In the genomic region with DNA sequence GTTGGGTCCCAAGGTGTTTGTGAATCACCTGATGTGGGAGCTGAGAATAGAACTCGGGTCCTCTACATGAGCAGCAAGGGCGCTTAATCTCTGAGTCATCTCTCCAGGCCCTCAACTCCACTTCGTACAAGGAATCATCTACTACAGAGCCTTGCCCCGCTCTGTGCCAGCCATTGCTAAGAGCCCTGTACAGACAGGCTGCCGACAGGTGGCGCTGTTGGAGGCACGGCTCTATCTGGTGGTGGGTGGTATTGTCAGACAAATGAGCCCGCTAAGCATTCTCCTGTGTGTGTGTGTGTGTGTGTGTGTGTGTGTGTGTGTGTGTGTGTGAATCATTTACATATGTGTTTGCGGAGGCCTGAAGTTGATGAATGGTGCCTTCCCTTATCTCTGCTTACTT, we compare ENCODE assay signal across 9 mouse cellular contexts. TPM values are rescaled to one million over a fixed set of nuclear protein-coding genes. Genes with fewer than 3 reads are reported as not detected.
DNase-seq lines count a peak whose midpoint lies in the region; ATAC-seq and TF ChIP-seq lines count a peak whose summit lies in the region.
"Had no signal": no experiment of that assay in that cellular context is flagged by ENCODE, and none has a peak within 500 bp of the region (broad histone marks: within the 10 kb centered on the region; RNA-seq: fewer than 3 reads in every experiment).

No protein-coding gene starts in this region.

- no peak overlapping the region for H3K4me2 ChIP-seq in stomach, postnatal 0 days (replicated peaks; ENCODE audit: low read depth)
- H3K4me2 ChIP-seq in forebrain, embryonic 12.5 days, result no peak overlapping the region
- H3K4me2 ChIP-seq: neural tube, embryonic 13.5 days had no signal

- 71% methylated on average over 9 of the region's 9 CpGs for WGBS in heart, adult 2 months
- 79% methylated on average over 9 of the region's 9 CpGs for WGBS in heart, embryonic 10.5 days
- WGBS in stomach, postnatal 0 days, result 69% methylated on average over 9 of the region's 9 CpGs
- 78% methylated on average over 9 of the region's 9 CpGs for WGBS in forebrain, embryonic 12.5 days

- no peak overlapping the region for H3K9ac ChIP-seq in heart, adult 2 months (ENCODE audit: low read depth, low read length)
- no peak overlapping the region for H3K9ac ChIP-seq in stomach, postnatal 0 days (ENCODE audit: low read length)
- no peak overlapping the region for H3K9ac ChIP-seq in forebrain, embryonic 12.5 days
- H3K9ac ChIP-seq: neural tube, embryonic 13.5 days had no signal

- peak; percentile 41 for TF ChIP-seq CTCF in heart, adult 2 months (IDR thresholded peaks at IDR 0.05)
- peak; percentile 72; the same call in 1 of the 2 replicates for TF ChIP-seq CTCF in testis, adult 2 months (IDR thresholded peaks at IDR 0.05; ENCODE audit: control insufficient read depth, insufficient read depth, insufficient replicate concordance, low read depth, low read length)
- peak; percentile 46 for TF ChIP-seq CTCF in cortical plate, adult 2 months (IDR thresholded peaks at IDR 0.05; ENCODE audit: extremely low read depth, insufficient read depth, low read length)
- peak; percentile 70 for TF ChIP-seq CTCF in stomach, postnatal 0 days (IDR thresholded peaks at IDR 0.05; ENCODE audit: low read depth)

- ATAC-seq in stomach, postnatal 0 days (ENCODE audit: low FRiP score, low TSS enrichment), result peak; percentile 72
- ATAC-seq in forebrain, embryonic 12.5 days (ENCODE audit: low FRiP score), result no peak

- H3K9me3 ChIP-seq in heart, embryonic 10.5 days, result no peaks in the 10 kb centered on the region
- H3K9me3 ChIP-seq in stomach, postnatal 0 days (ENCODE audit: control insufficient read depth, low read length), result no peaks in the 10 kb centered on the region
- H3K9me3 ChIP-seq in forebrain, embryonic 12.5 days, result no peaks in the 10 kb centered on the region
- H3K9me3 ChIP-seq: neural tube, embryonic 13.5 days had no signal

- H3K27me3 ChIP-seq in heart, adult 2 months (ENCODE audit: control insufficient read depth, insufficient read depth, low read length), result no peaks in the 10 kb centered on the region; the same call in 1 of the 2 replicates
- H3K27me3 ChIP-seq in heart, embryonic 10.5 days (ENCODE audit: insufficient read depth, poor library complexity, severe bottlenecking), result no peaks in the 10 kb centered on the region
- H3K27me3 ChIP-seq in testis, adult 2 months (ENCODE audit: control insufficient read depth, insufficient read depth, low read length), result no peaks in the 10 kb centered on the region
- no peaks in the 10 kb centered on the region for H3K27me3 ChIP-seq in stomach, postnatal 0 days (ENCODE audit: control insufficient read depth, insufficient read depth, low read length)
- no peaks in the 10 kb centered on the region for H3K27me3 ChIP-seq in forebrain, embryonic 12.5 days
- H3K27me3 ChIP-seq: neural tube, embryonic 13.5 days had no signal

- H3K79me2 ChIP-seq in heart, adult 2 months (replicated peaks; ENCODE audit: control insufficient read depth, insufficient read depth, low read length), result no peaks in the 10 kb centered on the region

- TF ChIP-seq POLR2A in heart, adult 2 months (IDR thresholded peaks at IDR 0.05; ENCODE audit: insufficient read depth, low read depth, low read length), result no peak
- no peak for TF ChIP-seq POLR2A in testis, adult 2 months (IDR thresholded peaks at IDR 0.05; ENCODE audit: control insufficient read depth, low read depth, low read length)
- no peak for TF ChIP-seq POLR2A in cortical plate, adult 2 months (IDR thresholded peaks at IDR 0.05; ENCODE audit: extremely low read depth, insufficient read depth, low read length)

- H3K4me3 ChIP-seq in heart, adult 2 months, result no peak overlapping the region
- no peak overlapping the region for H3K4me3 ChIP-seq in heart, embryonic 10.5 days
- H3K4me3 ChIP-seq in testis, adult 2 months (ENCODE audit: control insufficient read depth, low read depth, low read length), result no peak overlapping the region
- H3K4me3 ChIP-seq in cortical plate, adult 2 months (ENCODE audit: insufficient read depth, low read length), result no peak overlapping the region
- no peak overlapping the region for H3K4me3 ChIP-seq in stomach, postnatal 0 days (ENCODE audit: low read depth, low read length)
- no peak overlapping the region for H3K4me3 ChIP-seq in forebrain, embryonic 12.5 days (replicated peaks)
- H3K4me3 ChIP-seq: neural tube, embryonic 13.5 days had no signal

- no peak for TF ChIP-seq EP300 in heart, adult 2 months (IDR thresholded peaks at IDR 0.05; ENCODE audit: insufficient read depth, low read depth, low read length)
- TF ChIP-seq EP300 in stomach, postnatal 0 days (optimal IDR thresholded peaks at IDR 0.05), result no peak

- peak in 1 of 2 experiments; percentile 24 for DNase-seq in heart, adult 2 months
- DNase-seq in heart, embryonic 10.5 days (ENCODE audit: low spot score), result no peak
- no peak for DNase-seq in testis, postnatal 14 days (ENCODE audit: low spot score)
- peak; percentile 82 for DNase-seq in stomach, postnatal 0 days (ENCODE audit: low spot score)
- no peak for DNase-seq in cerebellum, adult 8-10 months

- intact Hi-C loops in heart, adult 2 months (cut with DNase I), result no loop called here

- H3K27ac ChIP-seq in heart, adult 2 months, result no peak overlapping the region
- H3K27ac ChIP-seq in heart, embryonic 10.5 days, result no peak overlapping the region
- no peak overlapping the region for H3K27ac ChIP-seq in testis, adult 2 months (ENCODE audit: control insufficient read depth, insufficient read depth, low read depth, low read length)
- H3K27ac ChIP-seq in cortical plate, adult 2 months (ENCODE audit: insufficient read depth, low read length), result no peak overlapping the region
- H3K27ac ChIP-seq in stomach, postnatal 0 days (replicated peaks), result no peak overlapping the region
- no peak overlapping the region for H3K27ac ChIP-seq in forebrain, embryonic 12.5 days
- H3K27ac ChIP-seq: neural tube, embryonic 13.5 days had no signal

- H3K36me3 ChIP-seq in heart, adult 2 months (ENCODE audit: control insufficient read depth, insufficient read depth, low read length), result no peaks in the 10 kb centered on the region
- H3K36me3 ChIP-seq in heart, embryonic 10.5 days, result no peaks in the 10 kb centered on the region
- no peaks in the 10 kb centered on the region for H3K36me3 ChIP-seq in testis, adult 2 months (ENCODE audit: control insufficient read depth, insufficient read depth, low read length)
- no peaks in the 10 kb centered on the region for H3K36me3 ChIP-seq in stomach, postnatal 0 days (ENCODE audit: control insufficient read depth, insufficient read depth, low read length)
- no peaks in the 10 kb centered on the region for H3K36me3 ChIP-seq in forebrain, embryonic 12.5 days (replicated peaks)
- H3K36me3 ChIP-seq: neural tube, embryonic 13.5 days had no signal

- peaks cover under 1% of the 10 kb centered on the region for H3K4me1 ChIP-seq in heart, adult 2 months (ENCODE audit: control insufficient read depth, insufficient read depth, low read length)
- H3K4me1 ChIP-seq in heart, embryonic 10.5 days, result peaks cover 5% of the 10 kb centered on the region
- peaks cover 3% of the 10 kb centered on the region for H3K4me1 ChIP-seq in testis, adult 2 months (ENCODE audit: control insufficient read depth, insufficient read depth, low read length)
- H3K4me1 ChIP-seq in cortical plate, adult 2 months (ENCODE audit: control insufficient read depth, insufficient read depth, low read length), result no peaks in the 10 kb centered on the region
- no peaks in the 10 kb centered on the region for H3K4me1 ChIP-seq in stomach, postnatal 0 days (replicated peaks; ENCODE audit: control insufficient read depth, insufficient read depth)
- peaks cover under 1% of the 10 kb centered on the region for H3K4me1 ChIP-seq in forebrain, embryonic 12.5 days

RNA-seq across cellular contexts. Expression of a gene that starts 30.9 kb away (rescaled TPM):
- total RNA-seq in heart, adult 2 months (2021), result 100 to 1,000 TPM; 187 to 210 TPM
- 67.8 and 87.4 TPM in 2 replicates for polyA plus RNA-seq in heart, adult 2 months (2012; rRNA removed)
- polyA plus RNA-seq in heart, embryonic 10.5 days (2016; fragmentation: Nextera tagmentation; extraction: Ambion mirVana), result 130 and 141 TPM in 2 replicates
- 79.9 and 84.4 TPM in 2 replicates for polyA plus RNA-seq in testis, adult 2 months (2012; rRNA removed)
- 149 and 157 TPM in 2 replicates for polyA plus RNA-seq in cortical plate, adult 2 months (2012; rRNA removed)
- 63.0 and 81.9 TPM in 2 replicates for polyA plus RNA-seq in stomach, postnatal 0 days (2015; fragmentation: Nextera tagmentation; extraction: Ambion mirVana)
- 245 and 247 TPM in 2 replicates for polyA plus RNA-seq in forebrain, embryonic 12.5 days (2016; fragmentation: Nextera tagmentation; extraction: Ambion mirVana)
